Mouse (Mus musculus): ENCODE results near the gene Cotl1.

Gene Cotl1

GRCm38 (mm10) chr8:119838100-119838982, 2.0 kb downstream of the Cotl1 start:
- no peak for DNase-seq (ENCODE audit: low read depth, low spot score)

- no peak for DNase-seq (ENCODE audit: low read depth, low spot score)
These were observed 2.7 kb downstream of the Cotl1 start for GRCm38 (mm10) chr8:119837553-119838071.

GRCm38 (mm10) chr8:119836831-119837230, 3.5 kb downstream of the Cotl1 start:
- DNase-seq (ENCODE audit: low read depth, low spot score) = no peak

- no peak for DNase-seq (ENCODE audit: low read depth, low spot score)
These were observed 5.1 kb downstream of the Cotl1 start for GRCm38 (mm10) chr8:119835270-119835669.

- no peak for DNase-seq (ENCODE audit: low read depth, low spot score)
These were observed 5.7 kb downstream of the Cotl1 start for GRCm38 (mm10) chr8:119834676-119835075.

- peak; percentile 45 for DNase-seq (ENCODE audit: low read depth, low spot score)
These were observed 7.4 kb downstream of the Cotl1 start for GRCm38 (mm10) chr8:119832931-119833330.

- DNase-seq (ENCODE audit: low read depth, low spot score) = no peak
These were observed 8.2 kb downstream of the Cotl1 start for GRCm38 (mm10) chr8:119832101-119832617.

- peak; percentile 71 for DNase-seq (ENCODE audit: low read depth, low spot score)
These were observed 8.9 kb downstream of the Cotl1 start for GRCm38 (mm10) chr8:119831336-119831995.

- DNase-seq (ENCODE audit: low read depth, low spot score) = no peak
These were observed 9.8 kb downstream of the Cotl1 start for GRCm38 (mm10) chr8:119830589-119830988.

GRCm38 (mm10) chr8:119829870-119830580, 10.3 kb downstream of the Cotl1 start:
- peak; percentile 74 for DNase-seq (ENCODE audit: low read depth, low spot score)

GRCm38 (mm10) chr8:119829420-119829819, 10.9 kb downstream of the Cotl1 start:
- DNase-seq (ENCODE audit: low read depth, low spot score) = no peak

GRCm38 (mm10) chr8:119829015-119829414, 11.3 kb downstream of the Cotl1 start:
- DNase-seq (ENCODE audit: low read depth, low spot score) = no peak

- DNase-seq (ENCODE audit: low read depth, low spot score) = no peak
These were observed 12.6 kb downstream of the Cotl1 start for GRCm38 (mm10) chr8:119827721-119828153.

- no peak for DNase-seq (ENCODE audit: low read depth, low spot score)
These were observed 13.4 kb downstream of the Cotl1 start for GRCm38 (mm10) chr8:119826982-119827381.

- no peak for DNase-seq (ENCODE audit: low read depth, low spot score)
These were observed 14.2 kb downstream of the Cotl1 start for GRCm38 (mm10) chr8:119825950-119826730.

- DNase-seq (ENCODE audit: low read depth, low spot score) = no peak
These were observed 15.5 kb downstream of the Cotl1 start for GRCm38 (mm10) chr8:119824809-119825273.

- DNase-seq (ENCODE audit: low read depth, low spot score) = no peak
These were observed 16.2 kb downstream of the Cotl1 start for GRCm38 (mm10) chr8:119824100-119824499.

- DNase-seq (ENCODE audit: low read depth, low spot score) = no peak
These were observed 17.1 kb downstream of the Cotl1 start for GRCm38 (mm10) chr8:119823278-119823677.

- no peak for DNase-seq (ENCODE audit: low read depth, low spot score)
These were observed 18.7 kb downstream of the Cotl1 start for GRCm38 (mm10) chr8:119821691-119822090.

GRCm38 (mm10) chr8:119819976-119820375, 20.4 kb downstream of the Cotl1 start:
- no peak for DNase-seq (ENCODE audit: low read depth, low spot score)

- DNase-seq (ENCODE audit: low read depth, low spot score) = no peak
These were observed 21.0 kb downstream of the Cotl1 start for GRCm38 (mm10) chr8:119819316-119819715.
